Mouse (Mus musculus) neural tube, embryonic 15.5 days (tissue): ENCODE results near the gene Gnb4. TPM values are rescaled to one million over a fixed set of nuclear protein-coding genes. Genes with fewer than 3 reads are reported as not detected.
A peak's percentile ranks its signal among the peaks of the same experiment; 100 is the strongest.

ENCODE experiments used
- ATAC-seq: fragments of 200-750 bp; cut with Nextera tagmentation; 2 replicates; pipeline ENCODE4 v1.8.0; 2017; ENCODE audit warnings: mild to moderate bottlenecking, moderate TSS enrichment, moderate library complexity; ENCODE audit not compliant: low FRiP score
- H3K27ac ChIP-seq: fragments of 300-500 bp; sonication (generic); replicated peaks from 2 replicates; pipeline ENCODE4 v1.5.1; 2015; ENCODE audit warnings: mild to moderate bottlenecking, inconsistent platforms
- H3K27me3 ChIP-seq: fragments of 300-500 bp; sonication (generic); replicated peaks from 2 replicates; pipeline ENCODE4 v1.6.1; 2015; ENCODE audit warnings: inconsistent platforms
- H3K36me3 ChIP-seq: fragments of 300-500 bp; sonication (generic); 2 replicates; pipeline ENCODE4 v1.6.1; 2015; ENCODE audit warnings: inconsistent platforms
- H3K4me1 ChIP-seq: fragments of 300-500 bp; sonication (generic); 2 replicates; pipeline ENCODE4 v1.6.1; 2015; ENCODE audit warnings: inconsistent platforms
- H3K4me2 ChIP-seq: fragments of 300-500 bp; sonication (generic); 2 replicates; pipeline ENCODE4 v1.6.1; 2015; ENCODE audit warnings: inconsistent platforms, mild to moderate bottlenecking, moderate library complexity
- H3K4me3 ChIP-seq: fragments of 300-500 bp; sonication (generic); replicated peaks from 2 replicates; pipeline ENCODE4 v1.5.1; 2015; ENCODE audit warnings: mild to moderate bottlenecking, inconsistent platforms
- H3K9ac ChIP-seq: fragments of 300-500 bp; sonication (generic); replicated peaks from 2 replicates; pipeline ENCODE4 v1.6.1; 2015; ENCODE audit warnings: mild to moderate bottlenecking, inconsistent platforms
- H3K9me3 ChIP-seq: fragments of 300-500 bp; sonication (generic); replicated peaks from 2 replicates; pipeline ENCODE4 v1.6.1; 2016; ENCODE audit warnings: inconsistent platforms
- WGBS: fragments of 180-500 bp; shearing (Covaris S2); methylation state at CpG from one replicate; pipeline ENCODE4 v1.1.7; 2015; ENCODE audit warnings: mixed read lengths; 5-methylcytosine and 5-hydroxymethylcytosine counted together
- polyA plus RNA-seq: library from polyadenylated mRNA; unstranded; fragments of >200 nt; fragmentation: Nextera tagmentation; extraction: Ambion mirVana; gene quantifications from 2 replicates; pipeline ENCODE4 v1.2.1, GENCODE M21; 2015

The Gnb4 gene
- polyA plus RNA-seq, 1 experiment from 2014 or later = 106 TPM

GRCm38 (mm10) chr3:32644751-32645150 is 28.4 kb upstream of the Gnb4 start:
- no peak for ATAC-seq
- Histone ChIP-seq H3K36me3 (no peaks in the 10 kb centered on the region), H3K4me1 (no peaks in the 10 kb centered on the region), H3K9me3 (no peaks in the 10 kb centered on the region), H3K4me2 (no peak overlapping the region), H3K4me3 (no peak overlapping the region), H3K27me3 (no peaks in the 10 kb centered on the region), H3K9ac (no peak overlapping the region), H3K27ac (no peak overlapping the region)
- 87% methylated on average over 2 of the region's 2 CpGs for WGBS

- Histone ChIP-seq H3K36me3 (no peaks in the 10 kb centered on the region), H3K9ac (no peak overlapping the region), H3K9me3 (no peaks in the 10 kb centered on the region), H3K4me3 (no peak overlapping the region), H3K27me3 (no peaks in the 10 kb centered on the region), H3K27ac (no peak overlapping the region), H3K4me2 (no peak overlapping the region), H3K4me1 (no peaks in the 10 kb centered on the region)
- 83% methylated on average over 6 of the region's 6 CpGs for WGBS
- no peak for ATAC-seq
Observed at GRCm38 (mm10) chr3:32642116-32642515, 25.7 kb upstream of the Gnb4 start.

- 80% methylated on average over 8 of the region's 8 CpGs for WGBS
- H3K9ac ChIP-seq = no peak overlapping the region
- H3K4me2 ChIP-seq = no peak overlapping the region
- no peaks in the 10 kb centered on the region for H3K9me3 ChIP-seq
- H3K27me3 ChIP-seq = no peaks in the 10 kb centered on the region
- H3K4me1 ChIP-seq = no peaks in the 10 kb centered on the region
- H3K36me3 ChIP-seq = no peaks in the 10 kb centered on the region
- no peak overlapping the region for H3K27ac ChIP-seq
- no peak for ATAC-seq
- no peak overlapping the region for H3K4me3 ChIP-seq
Observed at GRCm38 (mm10) chr3:32638240-32638639, 21.9 kb upstream of the Gnb4 start.

GRCm38 (mm10) chr3:32632760-32633264 is 16.4 kb upstream of the Gnb4 start:
- WGBS = 92% methylated on average over 5 of the region's 5 CpGs
- H3K36me3 ChIP-seq = no peaks in the 10 kb centered on the region

GRCm38 (mm10) chr3:32630210-32630609 is 13.8 kb upstream of the Gnb4 start:
- H3K27me3 ChIP-seq = no peaks in the 10 kb centered on the region
- H3K4me2 ChIP-seq = no peak overlapping the region
- no peaks in the 10 kb centered on the region for H3K36me3 ChIP-seq
- H3K4me1 ChIP-seq = no peaks in the 10 kb centered on the region
- no peaks in the 10 kb centered on the region for H3K9me3 ChIP-seq
- no peak overlapping the region for H3K27ac ChIP-seq
- H3K9ac ChIP-seq = no peak overlapping the region
- 72% methylated on average over 4 of the region's 4 CpGs for WGBS
- H3K4me3 ChIP-seq = no peak overlapping the region
- ATAC-seq = no peak

More at GRCm38 (mm10) chr3:32632760-32633264, 16.4 kb upstream of the Gnb4 start:
- Histone ChIP-seq H3K9me3 (no peaks in the 10 kb centered on the region), H3K4me3 (no peak overlapping the region), H3K27me3 (no peaks in the 10 kb centered on the region), H3K9ac (no peak overlapping the region), H3K4me2 (no peak overlapping the region), H3K4me1 (no peaks in the 10 kb centered on the region), H3K27ac (no peak overlapping the region)
- ATAC-seq = no peak

- ATAC-seq = no peak
- Histone ChIP-seq H3K27ac (no peak overlapping the region), H3K4me3 (no peak overlapping the region), H3K36me3 (no peaks in the 10 kb centered on the region), H3K4me2 (no peak overlapping the region), H3K27me3 (no peaks in the 10 kb centered on the region), H3K9me3 (no peaks in the 10 kb centered on the region), H3K9ac (no peak overlapping the region), H3K4me1 (no peaks in the 10 kb centered on the region)
- WGBS = 87% methylated on average over 7 of the region's 7 CpGs
Observed at GRCm38 (mm10) chr3:32628141-32628540, 11.8 kb upstream of the Gnb4 start.

GRCm38 (mm10) chr3:32622106-32622505 is 5.7 kb upstream of the Gnb4 start:
- Histone ChIP-seq H3K4me1 (peaks cover 4% of the 10 kb centered on the region), H3K9ac (no peak overlapping the region), H3K4me3 (no peak overlapping the region), H3K36me3 (no peaks in the 10 kb centered on the region), H3K4me2 (no peak overlapping the region), H3K27me3 (no peaks in the 10 kb centered on the region), H3K9me3 (no peaks in the 10 kb centered on the region), H3K27ac (no peak overlapping the region)
- WGBS = 93% methylated on average over 3 of the region's 3 CpGs
- ATAC-seq = no peak

GRCm38 (mm10) chr3:32621658-32622057 is 5.3 kb upstream of the Gnb4 start:
- H3K27me3 ChIP-seq = no peaks in the 10 kb centered on the region
- 92% methylated on average over 1 of the region's 1 CpGs for WGBS

GRCm38 (mm10) chr3:32617053-32617642 is 763 bp upstream of the Gnb4 start:
- Histone ChIP-seq H3K27me3 (no peaks in the 10 kb centered on the region), H3K27ac (peak overlapping the region; percentile 80), H3K4me1 (peaks cover 29% of the 10 kb centered on the region), H3K9me3 (no peaks in the 10 kb centered on the region), H3K4me2 (peak overlapping the region; percentile 62), H3K9ac (peak overlapping the region; percentile 67), H3K36me3 (no peaks in the 10 kb centered on the region), H3K4me3 (peak overlapping the region; percentile 67)
- ATAC-seq = peak; percentile 33
- WGBS = 17% methylated on average over 16 of the region's 16 CpGs

More at GRCm38 (mm10) chr3:32621658-32622057, 5.3 kb upstream of the Gnb4 start:
- H3K27ac ChIP-seq = no peak overlapping the region
- ATAC-seq = no peak
- peaks cover 9% of the 10 kb centered on the region for H3K4me1 ChIP-seq
- H3K4me3 ChIP-seq = no peak overlapping the region
- H3K9me3 ChIP-seq = no peaks in the 10 kb centered on the region
- no peaks in the 10 kb centered on the region for H3K36me3 ChIP-seq
- no peak overlapping the region for H3K4me2 ChIP-seq
- H3K9ac ChIP-seq = no peak overlapping the region

GRCm38 (mm10) chr3:32616006-32616330 is 417 bp downstream of the Gnb4 start:
- Histone ChIP-seq H3K27me3 (no peaks in the 10 kb centered on the region), H3K9ac (peak overlapping the region; percentile 67), H3K9me3 (no peaks in the 10 kb centered on the region), H3K4me2 (peak overlapping the region; percentile 62), H3K4me1 (peaks cover 33% of the 10 kb centered on the region), H3K27ac (peak overlapping the region; percentile 80), H3K4me3 (peak overlapping the region; percentile 67), H3K36me3 (no peaks in the 10 kb centered on the region)
- no peak for ATAC-seq
- WGBS = 36% methylated on average over 5 of the region's 14 CpGs

- Histone ChIP-seq H3K9me3 (no peaks in the 10 kb centered on the region), H3K4me1 (peaks cover 33% of the 10 kb centered on the region), H3K4me2 (peak overlapping the region; percentile 62), H3K4me3 (peak overlapping the region; percentile 67), H3K27me3 (no peaks in the 10 kb centered on the region), H3K36me3 (no peaks in the 10 kb centered on the region), H3K9ac (peak overlapping the region; percentile 67; the same call in 1 of the 2 replicates), H3K27ac (no peak overlapping the region)
- no peak for ATAC-seq
- WGBS = 66% methylated on average over 5 of the region's 5 CpGs
Observed at GRCm38 (mm10) chr3:32615376-32615775, 1.0 kb downstream of the Gnb4 start.

- Histone ChIP-seq H3K27me3 (no peaks in the 10 kb centered on the region), H3K4me2 (peak overlapping the region; percentile 62)
Observed at GRCm38 (mm10) chr3:32614786-32615185, 1.6 kb downstream of the Gnb4 start.

More at GRCm38 (mm10) chr3:32614786-32615185, 1.6 kb downstream of the Gnb4 start:
- H3K36me3 ChIP-seq = no peaks in the 10 kb centered on the region
- H3K4me3 ChIP-seq = no peak overlapping the region
- H3K9me3 ChIP-seq = no peaks in the 10 kb centered on the region
- no peak overlapping the region for H3K9ac ChIP-seq
- peaks cover 33% of the 10 kb centered on the region for H3K4me1 ChIP-seq
- 65% methylated on average over 2 of the region's 2 CpGs for WGBS
- ATAC-seq = no peak
- no peak overlapping the region for H3K27ac ChIP-seq
